Mouse (Mus musculus): ENCODE data around the gene Net1.
"Not testable (repeated sequence)": the region's sequence is repeated elsewhere in the genome, so short reads cannot be mapped to it uniquely, and the experiment has no call there.

Net1 gene

GRCm38 (mm10) chr13:3833644-3834043 lies 84.4 kb downstream of the Net1 start:
- not testable (repeated sequence) for DNase-seq (ENCODE audit: low read depth, low spot score)

- no peak for DNase-seq (ENCODE audit: low read depth, low spot score)
These were observed 85.6 kb downstream of the Net1 start for GRCm38 (mm10) chr13:3832450-3832849.
